Mouse (Mus musculus): ENCODE measurements around the gene Aco1. TPM values are rescaled to one million over a fixed set of nuclear protein-coding genes. Genes with fewer than 3 reads are reported as not detected.

The Aco1 gene
- polyA plus RNA-seq, 1 experiment = 35.5 TPM

DNA sequence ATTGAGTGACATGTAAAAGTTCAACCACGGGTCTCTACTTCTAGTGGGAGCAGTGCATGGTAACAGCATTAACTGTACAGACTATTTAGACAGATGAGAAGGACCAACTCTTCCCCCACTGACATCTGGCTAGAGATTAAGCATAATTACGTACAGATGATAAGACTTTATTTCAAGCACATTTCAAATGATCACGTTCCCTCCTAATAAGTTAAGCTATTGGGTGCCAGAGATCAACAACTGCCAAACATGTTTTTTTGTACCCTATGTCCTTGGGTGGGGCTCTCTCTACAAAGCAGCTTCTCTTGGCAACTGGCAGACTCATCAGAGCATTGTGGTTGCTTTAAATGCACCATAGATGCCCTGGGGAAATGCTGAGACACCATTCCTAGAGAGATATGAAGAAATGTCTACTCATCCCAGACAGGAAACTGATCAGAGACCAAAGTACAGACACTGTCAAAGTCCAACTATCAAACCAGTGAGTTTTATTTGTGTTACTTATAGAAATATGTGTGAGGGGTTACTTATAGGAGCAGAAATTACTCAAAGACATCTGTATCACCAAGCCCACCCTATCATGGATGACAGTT lies 3.1 kb upstream of the Aco1 start:
- H3K27me3 ChIP-seq (ENCODE audit: control insufficient read depth, insufficient read depth, insufficient read length) = no peaks in the 10 kb centered on the region
- no peak overlapping the region for H3K4me2 ChIP-seq (ENCODE audit: low read depth)
- H3K4me3 ChIP-seq = no peak overlapping the region
- H3K79me2 ChIP-seq (ENCODE audit: control insufficient read depth, insufficient read depth) = peaks cover 10% of the 10 kb centered on the region
- no peak for TF ChIP-seq CEBPB (IDR thresholded peaks at IDR 0.05; ENCODE audit: insufficient read depth, poor library complexity, severe bottlenecking)
- TF ChIP-seq SRF (IDR thresholded peaks at IDR 0.05; ENCODE audit: control insufficient read depth, insufficient read length, low read depth) = no peak
- no peak for TF ChIP-seq TCF12 (IDR thresholded peaks at IDR 0.05; ENCODE audit: insufficient read depth, poor library complexity, severe bottlenecking)
- no peak for TF ChIP-seq REST (IDR thresholded peaks at IDR 0.05; ENCODE audit: insufficient read depth, insufficient read length)
- TF ChIP-seq E2F4 (IDR thresholded peaks at IDR 0.05; ENCODE audit: insufficient read depth) = no peak
- no peak for TF ChIP-seq MAX (IDR thresholded peaks at IDR 0.05; ENCODE audit: low read depth)
- no peak for TF ChIP-seq POLR2AphosphoS2 (IDR thresholded peaks at IDR 0.05; ENCODE audit: insufficient read length, low read depth)
- TF ChIP-seq MYOG (IDR thresholded peaks at IDR 0.05; ENCODE audit: control insufficient read depth in 1 of 3, insufficient read depth in 1 of 3, insufficient read length in 2 of 3, low read depth in 2 of 3) = no peak
- TF ChIP-seq TCF3 (IDR thresholded peaks at IDR 0.05; ENCODE audit: insufficient read length, low read depth) = no peak
- TF ChIP-seq USF1 (IDR thresholded peaks at IDR 0.05; ENCODE audit: low read depth) = no peak
- H3ac ChIP-seq (ENCODE audit: control insufficient read depth, insufficient read length) = no peak overlapping the region
- H3K36me3 ChIP-seq (ENCODE audit: control insufficient read depth, insufficient read depth) = no peaks in the 10 kb centered on the region

DNA sequence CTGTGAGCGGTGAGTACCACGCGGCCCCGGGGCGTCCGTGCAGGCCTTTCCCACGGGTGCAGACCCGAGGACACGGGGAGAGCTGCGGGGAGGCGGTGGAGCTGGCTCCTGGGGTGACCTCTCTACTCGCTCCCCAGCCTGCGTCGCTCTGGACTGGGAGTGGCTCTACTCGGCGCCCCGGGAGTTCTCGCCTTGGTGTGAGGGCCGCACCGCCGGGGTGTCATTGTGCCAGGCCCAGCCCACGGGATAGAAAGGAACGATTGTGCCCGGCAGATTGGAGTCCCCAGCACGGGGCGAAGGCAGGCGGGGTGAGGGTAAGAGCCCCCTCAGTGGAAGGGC lies 621 bp downstream of the Aco1 start:
- no peaks in the 10 kb centered on the region for H3K27me3 ChIP-seq (ENCODE audit: control insufficient read depth, insufficient read depth, insufficient read length)
- H3K4me2 ChIP-seq (ENCODE audit: low read depth) = peak overlapping the region; percentile 88
- TF ChIP-seq MYOD1 (IDR thresholded peaks at IDR 0.05; ENCODE audit: control insufficient read depth in 1 of 3, insufficient read length in 2 of 3, low read depth in 2 of 3) (no peak), SRF (IDR thresholded peaks at IDR 0.05; ENCODE audit: control insufficient read depth, insufficient read length, low read depth) (no peak), E2F4 (IDR thresholded peaks at IDR 0.05; ENCODE audit: insufficient read depth) (no peak), REST (IDR thresholded peaks at IDR 0.05; ENCODE audit: insufficient read depth, insufficient read length) (no peak), CEBPB (IDR thresholded peaks at IDR 0.05; ENCODE audit: insufficient read depth, poor library complexity, severe bottlenecking) (no peak), USF1 (IDR thresholded peaks at IDR 0.05; ENCODE audit: low read depth) (no peak), TCF12 (IDR thresholded peaks at IDR 0.05; ENCODE audit: insufficient read depth, poor library complexity, severe bottlenecking) (no peak), POLR2AphosphoS2 (IDR thresholded peaks at IDR 0.05; ENCODE audit: insufficient read length, low read depth) (no peak), MAX (IDR thresholded peaks at IDR 0.05; ENCODE audit: low read depth) (no peak), TCF3 (IDR thresholded peaks at IDR 0.05; ENCODE audit: insufficient read length, low read depth) (no peak), MYOG (IDR thresholded peaks at IDR 0.05; ENCODE audit: control insufficient read depth in 1 of 3, insufficient read depth in 1 of 3, insufficient read length in 2 of 3, low read depth in 2 of 3) (no peak), POLR2A (IDR thresholded peaks at IDR 0.05; ENCODE audit: insufficient read length, low read depth) (no peak)
- peak overlapping the region; percentile 79 for H3ac ChIP-seq (ENCODE audit: control insufficient read depth, insufficient read length)
- H3K79me2 ChIP-seq (ENCODE audit: control insufficient read depth, insufficient read depth) = peaks cover 47% of the 10 kb centered on the region
- H3K4me3 ChIP-seq = peak overlapping the region; percentile 54
- peaks cover 7% of the 10 kb centered on the region for H3K36me3 ChIP-seq (ENCODE audit: control insufficient read depth, insufficient read depth)

DNA sequence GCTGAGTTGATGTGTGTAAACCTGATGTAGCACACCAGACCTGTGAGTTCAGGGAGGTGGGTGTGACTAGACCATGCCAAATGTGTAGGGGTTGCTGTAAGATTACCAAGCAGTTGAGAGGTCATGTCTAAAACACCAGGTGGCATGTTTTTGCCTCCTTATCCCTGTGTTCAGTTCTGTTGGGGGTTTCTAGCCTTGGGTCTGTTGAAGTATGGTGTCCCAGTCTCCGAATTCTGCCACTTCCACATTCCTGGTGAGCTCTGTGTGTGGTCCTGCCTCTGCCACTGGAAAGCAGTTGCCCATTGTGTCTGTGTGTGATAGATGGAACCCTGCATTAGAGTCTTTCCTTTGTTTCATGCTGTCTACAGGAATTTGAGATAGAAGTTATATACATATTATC lies 1.7 kb downstream of the Aco1 start:
- H3K4me3 ChIP-seq = peak overlapping the region; percentile 54
- H3K79me2 ChIP-seq (ENCODE audit: control insufficient read depth, insufficient read depth) = peaks cover 57% of the 10 kb centered on the region
- peak overlapping the region; percentile 88 for H3K4me2 ChIP-seq (ENCODE audit: low read depth)
- no peak overlapping the region for H3ac ChIP-seq (ENCODE audit: control insufficient read depth, insufficient read length)
- no peak for TF ChIP-seq TCF3 (IDR thresholded peaks at IDR 0.05; ENCODE audit: insufficient read length, low read depth)
- no peak for TF ChIP-seq USF1 (IDR thresholded peaks at IDR 0.05; ENCODE audit: low read depth)
- TF ChIP-seq MAX (IDR thresholded peaks at IDR 0.05; ENCODE audit: low read depth) = no peak
- no peak for TF ChIP-seq MYOG (IDR thresholded peaks at IDR 0.05; ENCODE audit: control insufficient read depth in 1 of 3, insufficient read depth in 1 of 3, insufficient read length in 2 of 3, low read depth in 2 of 3)
- TF ChIP-seq SRF (IDR thresholded peaks at IDR 0.05; ENCODE audit: control insufficient read depth, insufficient read length, low read depth) = no peak
- TF ChIP-seq REST (IDR thresholded peaks at IDR 0.05; ENCODE audit: insufficient read depth, insufficient read length) = no peak
- H3K27me3 ChIP-seq (ENCODE audit: control insufficient read depth, insufficient read depth, insufficient read length) = no peaks in the 10 kb centered on the region
- H3K36me3 ChIP-seq (ENCODE audit: control insufficient read depth, insufficient read depth) = peaks cover 7% of the 10 kb centered on the region

DNA sequence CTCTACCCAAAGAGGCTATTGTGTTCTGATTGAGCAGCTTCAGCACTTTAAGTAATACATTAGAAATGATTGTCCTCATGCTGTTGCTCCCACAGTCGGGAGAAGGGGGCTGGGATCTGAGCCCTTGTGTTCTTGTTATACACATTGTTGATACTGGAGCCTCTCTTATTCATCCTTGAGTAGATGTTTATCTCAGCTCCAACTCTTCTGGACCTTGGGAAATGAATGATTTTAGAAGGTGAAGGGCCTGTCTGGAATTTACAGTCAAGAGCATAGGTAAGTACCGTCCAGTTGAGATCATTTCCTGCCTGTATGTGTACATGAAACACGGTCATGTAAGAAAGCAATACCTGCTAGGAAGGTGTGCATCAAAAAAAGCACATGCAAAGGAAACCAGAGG lies 2.1 kb downstream of the Aco1 start:
- H3ac ChIP-seq (ENCODE audit: control insufficient read depth, insufficient read length) = no peak overlapping the region
- peaks cover 7% of the 10 kb centered on the region for H3K36me3 ChIP-seq (ENCODE audit: control insufficient read depth, insufficient read depth)
- no peak for TF ChIP-seq TCF3 (IDR thresholded peaks at IDR 0.05; ENCODE audit: insufficient read length, low read depth)
- no peak for TF ChIP-seq POLR2A (IDR thresholded peaks at IDR 0.05; ENCODE audit: insufficient read length, low read depth)
- no peak for TF ChIP-seq MYOD1 (IDR thresholded peaks at IDR 0.05; ENCODE audit: control insufficient read depth in 1 of 3, insufficient read length in 2 of 3, low read depth in 2 of 3)
- no peak for TF ChIP-seq USF1 (IDR thresholded peaks at IDR 0.05; ENCODE audit: low read depth)
- no peak for TF ChIP-seq E2F4 (IDR thresholded peaks at IDR 0.05; ENCODE audit: insufficient read depth)
- TF ChIP-seq POLR2AphosphoS2 (IDR thresholded peaks at IDR 0.05; ENCODE audit: insufficient read length, low read depth) = no peak
- TF ChIP-seq REST (IDR thresholded peaks at IDR 0.05; ENCODE audit: insufficient read depth, insufficient read length) = no peak
- no peak for TF ChIP-seq CEBPB (IDR thresholded peaks at IDR 0.05; ENCODE audit: insufficient read depth, poor library complexity, severe bottlenecking)
- H3K4me2 ChIP-seq (ENCODE audit: low read depth) = peak overlapping the region; percentile 88
- no peaks in the 10 kb centered on the region for H3K27me3 ChIP-seq (ENCODE audit: control insufficient read depth, insufficient read depth, insufficient read length)
- H3K4me3 ChIP-seq = peak overlapping the region; percentile 54
- H3K79me2 ChIP-seq (ENCODE audit: control insufficient read depth, insufficient read depth) = peaks cover 62% of the 10 kb centered on the region

DNA sequence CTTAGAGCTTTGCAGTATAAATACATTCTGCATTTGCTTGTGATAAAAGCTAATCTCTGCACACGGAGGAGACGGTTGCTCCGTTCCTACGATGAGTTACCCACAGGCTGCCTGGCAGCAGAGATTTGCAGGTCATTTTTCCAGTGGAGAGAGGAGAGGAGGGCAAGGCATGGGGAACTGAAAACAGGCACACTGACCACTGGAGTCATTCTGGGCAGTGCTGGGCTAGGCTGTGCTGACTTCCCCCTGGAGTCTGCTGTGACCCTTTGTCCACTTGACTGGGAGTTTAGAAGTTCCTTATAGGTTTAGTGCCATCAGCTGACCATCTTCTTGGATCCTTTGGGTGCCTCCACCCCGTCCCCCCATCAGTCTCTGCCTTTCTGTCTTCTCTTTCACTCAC lies 5.4 kb downstream of the Aco1 start:
- peaks cover 7% of the 10 kb centered on the region for H3K36me3 ChIP-seq (ENCODE audit: control insufficient read depth, insufficient read depth)
- TF ChIP-seq POLR2A (IDR thresholded peaks at IDR 0.05; ENCODE audit: insufficient read length, low read depth) (no peak), CEBPB (IDR thresholded peaks at IDR 0.05; ENCODE audit: insufficient read depth, poor library complexity, severe bottlenecking) (no peak), SRF (IDR thresholded peaks at IDR 0.05; ENCODE audit: control insufficient read depth, insufficient read length, low read depth) (no peak), MYOD1 (IDR thresholded peaks at IDR 0.05; ENCODE audit: control insufficient read depth in 1 of 3, insufficient read length in 2 of 3, low read depth in 2 of 3) (no peak), REST (IDR thresholded peaks at IDR 0.05; ENCODE audit: insufficient read depth, insufficient read length) (no peak), E2F4 (IDR thresholded peaks at IDR 0.05; ENCODE audit: insufficient read depth) (no peak), USF1 (IDR thresholded peaks at IDR 0.05; ENCODE audit: low read depth) (no peak), MYOG (IDR thresholded peaks at IDR 0.05; ENCODE audit: control insufficient read depth in 1 of 3, insufficient read depth in 1 of 3, insufficient read length in 2 of 3, low read depth in 2 of 3) (no peak), TCF3 (IDR thresholded peaks at IDR 0.05; ENCODE audit: insufficient read length, low read depth) (no peak), POLR2AphosphoS2 (IDR thresholded peaks at IDR 0.05; ENCODE audit: insufficient read length, low read depth) (no peak), TCF12 (IDR thresholded peaks at IDR 0.05; ENCODE audit: insufficient read depth, poor library complexity, severe bottlenecking) (no peak), MAX (IDR thresholded peaks at IDR 0.05; ENCODE audit: low read depth) (no peak)
- H3ac ChIP-seq (ENCODE audit: control insufficient read depth, insufficient read length) = no peak overlapping the region
- no peaks in the 10 kb centered on the region for H3K27me3 ChIP-seq (ENCODE audit: control insufficient read depth, insufficient read depth, insufficient read length)
- no peak overlapping the region for H3K4me2 ChIP-seq (ENCODE audit: low read depth)
- H3K79me2 ChIP-seq (ENCODE audit: control insufficient read depth, insufficient read depth) = peaks cover 83% of the 10 kb centered on the region
- no peak overlapping the region for H3K4me3 ChIP-seq
